Mouse (Mus musculus) embryonic facial prominence, embryonic 11.5 days (tissue): ENCODE results near the gene Osbp2. TPM values are rescaled to one million over a fixed set of nuclear protein-coding genes. Genes with fewer than 3 reads are reported as not detected.

Experiments
- ATAC-seq: fragments of 200-750 bp; cut with Nextera tagmentation; replicated peaks from 2 replicates; pipeline ENCODE4 v1.8.0; 2017; ENCODE audit warnings: low read depth; ENCODE audit not compliant: insufficient number of reproducible peaks, low FRiP score, low TSS enrichment
- DNase-seq: peaks from one replicate; pipeline ENCODE4 v3.0.0-alpha.2; 2015; ENCODE audit warnings: low spot score
- H3K27ac ChIP-seq: fragments of 300-500 bp; sonication (generic); replicated peaks from 2 replicates; pipeline ENCODE4 v1.5.1; 2014; ENCODE audit warnings: mild to moderate bottlenecking, low read depth, low read length, control low read depth
- H3K27me3 ChIP-seq: fragments of 300-500 bp; sonication (generic); 2 replicates; pipeline ENCODE4 v1.6.1; 2014; ENCODE audit warnings: mild to moderate bottlenecking, low read length, moderate library complexity, mixed read lengths; ENCODE audit not compliant: control insufficient read depth, insufficient read depth
- H3K36me3 ChIP-seq: fragments of 300-500 bp; sonication (generic); replicated peaks from 2 replicates; pipeline ENCODE4 v1.6.1; 2014; ENCODE audit warnings: low read depth, mild to moderate bottlenecking, low read length, moderate library complexity, mixed read lengths; ENCODE audit not compliant: control insufficient read depth, insufficient read depth
- H3K4me1 ChIP-seq: fragments of 300-500 bp; sonication (generic); 2 replicates; pipeline ENCODE4 v1.6.1; 2014; ENCODE audit warnings: low read length, mixed read lengths; ENCODE audit not compliant: control insufficient read depth, insufficient read depth
- H3K4me2 ChIP-seq: fragments of 300-500 bp; sonication (generic); 2 replicates; pipeline ENCODE4 v1.6.1; 2014; ENCODE audit warnings: low read depth, mild to moderate bottlenecking, control low read depth, low read length, moderate library complexity
- H3K4me3 ChIP-seq: fragments of 300-500 bp; sonication (generic); 2 replicates; pipeline ENCODE4 v1.5.1; 2014; ENCODE audit warnings: low read depth, low read length, control low read depth
- H3K9ac ChIP-seq: fragments of 300-500 bp; sonication (generic); replicated peaks from 2 replicates; pipeline ENCODE4 v1.6.1; 2014; ENCODE audit warnings: mild to moderate bottlenecking, control low read depth, low read length
- H3K9me3 ChIP-seq: fragments of 300-500 bp; sonication (generic); replicated peaks from 2 replicates; pipeline ENCODE4 v1.6.1; 2016; ENCODE audit warnings: mild to moderate bottlenecking, low read length, inconsistent platforms, mixed read lengths; ENCODE audit not compliant: control insufficient read depth
- WGBS: fragments of 180-500 bp; shearing (Covaris S2); extraction: QIAGEN DNeasy Blood & Tissue Kit; methylation state at CpG from one replicate; pipeline ENCODE4 v1.1.7; 2014; 5-methylcytosine and 5-hydroxymethylcytosine counted together
- polyA plus RNA-seq: library from polyadenylated mRNA; unstranded; fragments of >200 nt; fragmentation: Nextera tagmentation; extraction: Ambion mirVana; gene quantifications from 2 replicates; pipeline ENCODE4 v1.2.1, GENCODE M21; 2014

Osbp2 gene
- polyA plus RNA-seq, 1 experiment from 2014 or later: 0.55 TPM

- no peaks in the 10 kb centered on the region for H3K9me3 ChIP-seq
- H3K9ac ChIP-seq: no peak overlapping the region
- no peaks in the 10 kb centered on the region for H3K36me3 ChIP-seq
- no peak overlapping the region for H3K4me3 ChIP-seq
- no peak overlapping the region for H3K4me2 ChIP-seq
- H3K27me3 ChIP-seq: no peaks in the 10 kb centered on the region
- H3K27ac ChIP-seq: no peak overlapping the region
- ATAC-seq (no peak), DNase-seq (no peak)
- H3K4me1 ChIP-seq: no peaks in the 10 kb centered on the region
- 76% methylated on average over 5 of the region's 5 CpGs for WGBS
These were observed 23.6 kb upstream of the Osbp2 start for GRCm38 (mm10) chr11:3887331-3887730.

GRCm38 (mm10) chr11:3883711-3884110 is 20.0 kb upstream of the Osbp2 start:
- no peak for ATAC-seq
- Histone ChIP-seq H3K9ac (no peak overlapping the region), H3K36me3 (no peaks in the 10 kb centered on the region), H3K4me3 (no peak overlapping the region), H3K4me1 (no peaks in the 10 kb centered on the region), H3K27ac (no peak overlapping the region), H3K27me3 (no peaks in the 10 kb centered on the region), H3K9me3 (no peaks in the 10 kb centered on the region), H3K4me2 (no peak overlapping the region)
- no peak for DNase-seq
- 88% methylated on average over 3 of the region's 3 CpGs for WGBS

- 36% methylated on average over 2 of the region's 2 CpGs for WGBS
- DNase-seq (peak; percentile 87), ATAC-seq (no peak)
- Histone ChIP-seq H3K9me3 (no peaks in the 10 kb centered on the region), H3K36me3 (no peaks in the 10 kb centered on the region), H3K4me3 (no peak overlapping the region), H3K9ac (no peak overlapping the region), H3K27me3 (no peaks in the 10 kb centered on the region), H3K4me1 (no peaks in the 10 kb centered on the region), H3K4me2 (no peak overlapping the region), H3K27ac (no peak overlapping the region)
These were observed 16.1 kb upstream of the Osbp2 start for GRCm38 (mm10) chr11:3879836-3880235.

DNA sequence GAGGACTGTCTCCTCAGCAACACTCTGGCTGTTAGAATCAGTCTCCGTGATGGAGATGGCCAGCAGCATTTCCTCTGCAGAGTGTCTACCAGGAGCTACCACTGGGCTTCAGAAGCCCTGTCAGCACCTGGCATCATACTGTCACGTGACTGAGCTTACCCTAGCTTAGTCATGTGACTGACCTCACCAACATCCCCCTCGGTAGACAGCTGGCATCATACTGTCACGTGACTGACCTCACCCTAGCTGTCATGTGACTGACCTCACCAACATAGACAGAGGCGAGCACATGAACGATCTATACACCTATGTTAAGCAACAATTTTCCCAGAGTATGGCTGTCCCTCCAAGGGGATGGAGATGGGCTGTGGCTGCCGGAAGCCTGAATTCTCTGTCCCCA is 15.0 kb upstream of the Osbp2 start:
- DNase-seq (no peak), ATAC-seq (no peak)
- Histone ChIP-seq H3K9ac (no peak overlapping the region), H3K9me3 (no peaks in the 10 kb centered on the region), H3K4me2 (no peak overlapping the region), H3K27me3 (no peaks in the 10 kb centered on the region), H3K4me3 (no peak overlapping the region), H3K4me1 (no peaks in the 10 kb centered on the region), H3K36me3 (no peaks in the 10 kb centered on the region), H3K27ac (no peak overlapping the region)
- 73% methylated on average over 7 of the region's 7 CpGs for WGBS

DNA sequence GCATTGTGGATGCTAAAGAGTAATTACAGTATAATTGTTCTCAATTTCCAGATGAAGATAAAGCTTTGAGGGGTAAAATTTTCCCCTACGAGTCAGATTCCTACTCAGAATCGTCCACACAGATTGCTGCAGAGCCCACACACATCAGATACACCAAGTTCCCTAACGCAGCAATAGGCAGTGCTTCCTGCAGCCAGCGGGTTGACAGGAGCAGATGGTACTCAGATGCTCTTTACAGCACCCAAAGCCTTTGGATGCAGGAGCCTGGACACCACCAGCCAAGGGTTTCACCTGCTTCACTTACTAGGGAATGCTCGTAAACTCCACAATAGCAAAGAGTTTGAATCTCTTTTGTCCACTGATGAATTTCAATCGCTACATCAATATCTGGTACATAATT is 12.7 kb upstream of the Osbp2 start:
- Histone ChIP-seq H3K9ac (no peak overlapping the region), H3K27me3 (no peaks in the 10 kb centered on the region), H3K27ac (no peak overlapping the region), H3K9me3 (no peaks in the 10 kb centered on the region), H3K4me2 (no peak overlapping the region), H3K36me3 (no peaks in the 10 kb centered on the region), H3K4me3 (no peak overlapping the region), H3K4me1 (no peaks in the 10 kb centered on the region)
- DNase-seq (no peak), ATAC-seq (no peak)
- 74% methylated on average over 6 of the region's 6 CpGs for WGBS

GRCm38 (mm10) chr11:3864343-3864742 is 640 bp upstream of the Osbp2 start:
- H3K4me3 ChIP-seq: peak overlapping the region; percentile 48
- DNase-seq (peak; percentile 26), ATAC-seq (no peak)
- WGBS: 37% methylated on average over 6 of the region's 6 CpGs
- peaks cover 3% of the 10 kb centered on the region; the same call in 1 of the 2 replicates for H3K4me1 ChIP-seq
- H3K27ac ChIP-seq: no peak overlapping the region
- no peaks in the 10 kb centered on the region for H3K36me3 ChIP-seq
- H3K27me3 ChIP-seq: peaks cover 7% of the 10 kb centered on the region; the same call in 1 of the 2 replicates
- H3K4me2 ChIP-seq: peak overlapping the region; percentile 80
- H3K9ac ChIP-seq: peak overlapping the region; percentile 50; the same call in 1 of the 2 replicates
- no peaks in the 10 kb centered on the region for H3K9me3 ChIP-seq

DNA sequence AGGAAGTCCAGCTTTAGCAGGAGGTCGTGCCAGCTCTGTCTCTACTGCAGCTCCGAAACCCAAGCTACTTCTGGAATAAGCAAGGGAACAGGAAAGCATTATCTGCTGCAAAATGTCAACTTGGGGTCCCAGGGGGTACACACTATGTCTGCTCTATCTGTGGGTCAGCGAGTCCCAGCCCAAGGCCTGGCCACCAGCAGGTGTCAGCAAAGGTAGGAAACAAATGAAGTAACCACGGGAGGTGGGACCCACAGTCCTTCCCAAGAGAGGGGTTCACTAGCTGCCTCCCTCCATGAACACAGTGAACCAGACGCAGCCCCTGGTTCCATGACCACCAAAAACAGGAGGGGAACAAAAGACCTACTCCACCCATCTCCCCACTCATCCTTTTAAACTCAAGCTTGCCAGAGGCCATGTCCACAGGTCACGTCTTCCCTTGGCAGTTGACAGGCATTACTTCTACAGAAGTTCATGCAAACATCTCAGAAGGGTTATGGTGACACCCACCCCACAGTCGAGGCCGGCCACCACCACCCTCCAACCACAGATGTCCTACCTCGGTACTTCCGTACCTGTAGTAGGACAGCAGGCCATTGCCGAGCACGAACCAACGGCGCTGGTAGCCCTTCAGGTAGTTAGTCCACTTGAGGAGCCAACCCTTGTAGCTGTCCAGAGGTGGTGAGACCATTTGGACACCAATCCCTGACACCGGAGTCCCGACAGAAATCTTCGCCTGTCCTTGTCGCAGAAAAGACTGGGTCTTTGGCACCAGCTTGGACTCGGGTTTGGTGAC is 846 bp downstream of the Osbp2 start:
- Histone ChIP-seq H3K27ac (no peak overlapping the region), H3K4me3 (peak overlapping the region; percentile 48), H3K27me3 (peaks cover 7% of the 10 kb centered on the region; the same call in 1 of the 2 replicates), H3K4me1 (peaks cover 3% of the 10 kb centered on the region; the same call in 1 of the 2 replicates), H3K36me3 (no peaks in the 10 kb centered on the region), H3K4me2 (peak overlapping the region; percentile 80), H3K9ac (peak overlapping the region; percentile 50; the same call in 1 of the 2 replicates), H3K9me3 (no peaks in the 10 kb centered on the region)
- DNase-seq: no peak
- 71% methylated on average over 19 of the region's 19 CpGs for WGBS
- no peak for ATAC-seq

GRCm38 (mm10) chr11:3860361-3860760 is 3.3 kb downstream of the Osbp2 start:
- no peak overlapping the region for H3K9ac ChIP-seq
- no peak for ATAC-seq
- peaks cover 7% of the 10 kb centered on the region; the same call in 1 of the 2 replicates for H3K27me3 ChIP-seq
- no peaks in the 10 kb centered on the region for H3K9me3 ChIP-seq
- no peak overlapping the region for H3K4me3 ChIP-seq
- DNase-seq: no peak
- WGBS: 71% methylated on average over 4 of the region's 4 CpGs
- H3K4me1 ChIP-seq: peaks cover 3% of the 10 kb centered on the region; the same call in 1 of the 2 replicates
- H3K27ac ChIP-seq: no peak overlapping the region
- H3K4me2 ChIP-seq: no peak overlapping the region
- H3K36me3 ChIP-seq: no peaks in the 10 kb centered on the region
